Mouse (Mus musculus) G1E (cell line): ENCODE data around the gene Ablim1.

Experiments used
- CTCF ChIP-seq: IDR thresholded peaks from 2 replicates; pipeline ENCODE4 v1.5.1; 2012; ENCODE audit warnings: low read depth, low read length, inconsistent platforms, mixed read lengths
- GATA1 ChIP-seq: IDR thresholded peaks from 2 replicates; pipeline ENCODE4 v1.6.1; 2012; ENCODE audit warnings: borderline replicate concordance, low read length, inconsistent platforms, mixed read lengths
- GATA2 ChIP-seq: IDR thresholded peaks from 2 replicates; pipeline ENCODE4 v1.6.1; 2012; ENCODE audit warnings: low read depth, low read length, inconsistent platforms, borderline replicate concordance
- POLR2AphosphoS5 ChIP-seq: IDR thresholded peaks from 2 replicates; pipeline ENCODE4 v1.6.1; 2012; ENCODE audit warnings: low read depth, low read length, inconsistent platforms; ENCODE audit not compliant: insufficient replicate concordance
- TAL1 ChIP-seq: conservative IDR thresholded peaks from 2 replicates; pipeline ENCODE4 v1.6.1; 2012; ENCODE audit warnings: low read depth, low read length, inconsistent platforms, mixed read lengths

DNA sequence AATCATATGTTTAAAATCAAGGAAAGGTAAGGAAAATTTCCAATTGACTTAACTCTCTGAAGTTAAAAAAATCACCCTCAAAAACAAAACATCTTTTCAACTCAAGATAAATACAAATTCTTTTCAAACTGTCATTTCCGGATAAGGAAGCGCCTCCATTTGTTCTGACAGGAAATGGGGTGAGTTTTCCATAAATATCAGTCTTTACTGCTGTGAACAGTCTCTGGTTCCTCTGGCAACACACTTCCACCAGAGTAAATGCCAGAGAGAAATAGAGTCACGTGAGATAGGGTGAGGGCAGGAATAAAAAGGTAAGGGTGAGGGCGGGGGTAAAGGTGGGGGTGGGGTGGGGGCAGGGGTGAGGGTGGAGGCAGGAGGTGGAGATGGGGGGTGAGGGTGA, 189.8 kb downstream of the Ablim1 start:
- TF ChIP-seq CTCF (no peak), TAL1 (no peak), POLR2AphosphoS5 (no peak), GATA2 (no peak), GATA1 (no peak)
